Comparison of ENCODE assay signal across 18 mouse cellular contexts in the genomic region with DNA sequence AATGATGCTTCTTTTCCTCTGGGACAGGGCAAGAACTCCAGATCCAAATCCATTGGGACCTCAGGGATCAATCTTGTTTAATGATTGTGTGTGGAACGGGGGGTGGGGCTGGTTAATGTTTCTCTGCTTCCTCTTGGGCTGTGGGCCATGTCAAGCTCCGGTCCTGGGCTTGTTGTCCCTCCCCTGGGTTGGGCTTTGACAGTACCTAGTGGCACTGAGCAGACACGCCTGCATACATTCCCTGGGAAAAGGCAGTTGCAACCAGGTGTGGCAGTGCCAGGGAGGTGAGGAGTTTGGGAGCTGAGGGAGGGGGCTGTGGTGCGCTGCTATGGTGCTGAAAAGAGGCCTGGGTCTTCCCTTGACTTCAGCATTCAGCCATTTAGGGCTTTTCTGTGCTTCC. TPM values are rescaled to one million over a fixed set of nuclear protein-coding genes. Genes with fewer than 3 reads are reported as not detected.
A peak's percentile ranks its signal among the peaks of the same experiment; 100 is the strongest.
DNase-seq lines count a peak whose midpoint lies in the region; ATAC-seq and TF ChIP-seq lines count a peak whose summit lies in the region.
"Had no signal": no experiment of that assay in that cellular context is flagged by ENCODE, and none has a peak within 500 bp of the region (broad histone marks: within the 10 kb centered on the region; RNA-seq: fewer than 3 reads in every experiment).

No protein-coding gene starts in this region.

- no peaks in the 10 kb centered on the region for H3K9me3 ChIP-seq in kidney, embryonic 16.5 days (ENCODE audit: low read length)
- H3K9me3 ChIP-seq in liver, embryonic 12.5 days (replicated peaks): no peaks in the 10 kb centered on the region
- H3K9me3 ChIP-seq in stomach, postnatal 0 days (ENCODE audit: control insufficient read depth, low read length): no peaks in the 10 kb centered on the region
- H3K9me3 ChIP-seq in forebrain, embryonic 10.5 days: no peaks in the 10 kb centered on the region
- H3K9me3 ChIP-seq in forebrain, embryonic 16.5 days (ENCODE audit: control insufficient read depth, low read length): no peaks in the 10 kb centered on the region
- H3K9me3 ChIP-seq: embryonic facial prominence, embryonic 12.5 days; forebrain, embryonic 15.5 days; midbrain, embryonic 13.5 days; neural tube, embryonic 12.5 days had no signal

- no peak overlapping the region for H3K9ac ChIP-seq in kidney, embryonic 16.5 days (replicated peaks; ENCODE audit: low read length)
- no peak overlapping the region for H3K9ac ChIP-seq in liver, embryonic 12.5 days
- H3K9ac ChIP-seq in stomach, postnatal 0 days (ENCODE audit: low read length): no peak overlapping the region
- no peak overlapping the region for H3K9ac ChIP-seq in forebrain, embryonic 16.5 days (replicated peaks; ENCODE audit: low read depth, low read length)
- H3K9ac ChIP-seq: embryonic facial prominence, embryonic 12.5 days; forebrain, embryonic 15.5 days; midbrain, embryonic 13.5 days; neural tube, embryonic 12.5 days had no signal

- DNase-seq in lung, adult 18-20 months: peak; percentile 14 to 34
- DNase-seq in lung, postnatal 14 days: no peak
- peak; percentile 76 for DNase-seq in stomach, postnatal 0 days (ENCODE audit: low spot score)
- DNase-seq in layer of hippocampus, adult 9-11 months: no peak
- no peak for DNase-seq in forebrain, embryonic 10.5 days (ENCODE audit: extremely low spot score, low spot score)
- DNase-seq: adrenal gland, adult 2 months; cerebellum, postnatal 14 days; gastrocnemius, postnatal 14 days; retina, postnatal 1 day had no signal

- no peaks in the 10 kb centered on the region for H3K36me3 ChIP-seq in kidney, embryonic 16.5 days (ENCODE audit: insufficient read depth, low read length)
- no peaks in the 10 kb centered on the region for H3K36me3 ChIP-seq in liver, embryonic 12.5 days
- H3K36me3 ChIP-seq in stomach, postnatal 0 days (ENCODE audit: control insufficient read depth, insufficient read depth, low read length): no peaks in the 10 kb centered on the region
- H3K36me3 ChIP-seq in forebrain, embryonic 10.5 days (replicated peaks): no peaks in the 10 kb centered on the region
- H3K36me3 ChIP-seq in forebrain, embryonic 16.5 days (ENCODE audit: control insufficient read depth, insufficient read depth): no peaks in the 10 kb centered on the region
- H3K36me3 ChIP-seq: embryonic facial prominence, embryonic 12.5 days; forebrain, embryonic 15.5 days; midbrain, embryonic 13.5 days; neural tube, embryonic 12.5 days had no signal

- ATAC-seq in kidney, embryonic 16.5 days (ENCODE audit: low FRiP score, low TSS enrichment): peak; percentile 89
- peak; percentile 55 for ATAC-seq in liver, embryonic 12.5 days
- peak; percentile 88 for ATAC-seq in stomach, postnatal 0 days (ENCODE audit: low FRiP score, low TSS enrichment)
- ATAC-seq in forebrain, embryonic 16.5 days: no peak
- ATAC-seq: forebrain, embryonic 15.5 days; midbrain, embryonic 13.5 days had no signal

- TF ChIP-seq CTCF in stomach, postnatal 0 days (IDR thresholded peaks at IDR 0.05; ENCODE audit: low read depth): no peak

- 47% methylated on average over 4 of the region's 4 CpGs for WGBS in kidney, embryonic 16.5 days
- 61% methylated on average over 4 of the region's 4 CpGs for WGBS in liver, embryonic 12.5 days (ENCODE audit: insufficient replicate concordance)
- WGBS in stomach, postnatal 0 days: 48% methylated on average over 4 of the region's 4 CpGs
- WGBS in forebrain, embryonic 10.5 days: 78% methylated on average over 4 of the region's 4 CpGs
- WGBS in forebrain, embryonic 16.5 days: 77% methylated on average over 4 of the region's 4 CpGs

- peaks cover 5% of the 10 kb centered on the region; the same call in 1 of the 2 replicates for H3K4me1 ChIP-seq in kidney, embryonic 16.5 days (ENCODE audit: insufficient read depth, low read length)
- H3K4me1 ChIP-seq in liver, embryonic 12.5 days: no peaks in the 10 kb centered on the region
- no peaks in the 10 kb centered on the region for H3K4me1 ChIP-seq in stomach, postnatal 0 days (replicated peaks; ENCODE audit: control insufficient read depth, insufficient read depth)
- peaks cover 1% of the 10 kb centered on the region; the same call in 1 of the 2 replicates for H3K4me1 ChIP-seq in forebrain, embryonic 10.5 days
- H3K4me1 ChIP-seq in forebrain, embryonic 16.5 days (replicated peaks; ENCODE audit: control insufficient read depth, insufficient read depth, low read length): no peaks in the 10 kb centered on the region
- H3K4me1 ChIP-seq: embryonic facial prominence, embryonic 12.5 days; forebrain, embryonic 15.5 days; midbrain, embryonic 13.5 days; neural tube, embryonic 12.5 days had no signal

- TF ChIP-seq EP300 in stomach, postnatal 0 days (optimal IDR thresholded peaks at IDR 0.05): no peak

- peaks cover 21% of the 10 kb centered on the region; the same call in 1 of the 2 replicates for H3K27me3 ChIP-seq in kidney, embryonic 16.5 days (ENCODE audit: insufficient read depth, low read length)
- peaks cover 23% of the 10 kb centered on the region for H3K27me3 ChIP-seq in liver, embryonic 12.5 days (replicated peaks)
- no peaks in the 10 kb centered on the region for H3K27me3 ChIP-seq in stomach, postnatal 0 days (ENCODE audit: control insufficient read depth, insufficient read depth, low read length)
- peaks cover 94% of the 10 kb centered on the region for H3K27me3 ChIP-seq in forebrain, embryonic 10.5 days (ENCODE audit: poor library complexity, severe bottlenecking)
- 0 out of 2 replicates have a peak, but pooled peaks cover 2% of the 10 kb centered on the region for H3K27me3 ChIP-seq in forebrain, embryonic 16.5 days (replicated peaks; ENCODE audit: control insufficient read depth, insufficient read depth, low read length)
- H3K27me3 ChIP-seq: forebrain, embryonic 15.5 days; neural tube, embryonic 12.5 days had no signal

- peak overlapping the region; percentile 23 for H3K4me2 ChIP-seq in kidney, embryonic 16.5 days (replicated peaks; ENCODE audit: low read depth, low read length)
- H3K4me2 ChIP-seq in liver, embryonic 12.5 days: 0 out of 2 replicates have a peak overlapping the region, but pooled peaks have one; percentile 14
- 0 out of 2 replicates have a peak overlapping the region, but pooled peaks have one; percentile 17 for H3K4me2 ChIP-seq in stomach, postnatal 0 days (replicated peaks; ENCODE audit: low read depth)
- no peak overlapping the region for H3K4me2 ChIP-seq in forebrain, embryonic 16.5 days (ENCODE audit: low read length)
- H3K4me2 ChIP-seq: embryonic facial prominence, embryonic 12.5 days; forebrain, embryonic 15.5 days; heart, embryonic 11.5 days; midbrain, embryonic 13.5 days; neural tube, embryonic 12.5 days had no signal

- peak overlapping the region; percentile 41 for H3K27ac ChIP-seq in kidney, embryonic 16.5 days (ENCODE audit: low read length)
- no peak overlapping the region for H3K27ac ChIP-seq in liver, embryonic 12.5 days
- peak overlapping the region; percentile 45; the same call in 1 of the 2 replicates for H3K27ac ChIP-seq in stomach, postnatal 0 days (replicated peaks)
- no peak overlapping the region for H3K27ac ChIP-seq in forebrain, embryonic 10.5 days
- H3K27ac ChIP-seq in forebrain, embryonic 16.5 days (ENCODE audit: low read length): no peak overlapping the region
- H3K27ac ChIP-seq: embryonic facial prominence, embryonic 12.5 days; forebrain, embryonic 15.5 days; layer of hippocampus, adult 2 months; midbrain, embryonic 13.5 days; neural tube, embryonic 12.5 days had no signal

- peak overlapping the region; percentile 15 for H3K4me3 ChIP-seq in kidney, embryonic 16.5 days (ENCODE audit: low read length)
- H3K4me3 ChIP-seq in liver, embryonic 12.5 days: peak overlapping the region; percentile 29
- no peak overlapping the region for H3K4me3 ChIP-seq in stomach, postnatal 0 days (ENCODE audit: low read depth, low read length)
- no peak overlapping the region for H3K4me3 ChIP-seq in forebrain, embryonic 10.5 days
- no peak overlapping the region for H3K4me3 ChIP-seq in forebrain, embryonic 16.5 days (replicated peaks; ENCODE audit: low read length)
- H3K4me3 ChIP-seq: embryonic facial prominence, embryonic 12.5 days; forebrain, embryonic 15.5 days; layer of hippocampus, adult 2 months; midbrain, embryonic 13.5 days; neural tube, embryonic 12.5 days had no signal

RNA-seq across cellular contexts. Expression of a gene that starts 0.9 kb away (rescaled TPM):
- polyA plus RNA-seq in kidney, embryonic 16.5 days (2015; fragmentation: Nextera tagmentation; extraction: Ambion mirVana): 33.6 and 40.6 TPM in 2 replicates
- polyA plus RNA-seq in liver, embryonic 12.5 days (2016; fragmentation: Nextera tagmentation; extraction: Ambion mirVana): 39.3 and 40.7 TPM in 2 replicates
- polyA plus RNA-seq in stomach, postnatal 0 days (2015; fragmentation: Nextera tagmentation; extraction: Ambion mirVana): 49.0 and 52.2 TPM in 2 replicates
- not detected in 2 replicates for polyA plus RNA-seq in forebrain, embryonic 10.5 days (2016; fragmentation: Nextera tagmentation; extraction: Ambion mirVana)
- polyA plus RNA-seq in forebrain, embryonic 16.5 days (2015; fragmentation: Nextera tagmentation; extraction: Ambion mirVana): 0.81 and 0.84 TPM in 2 replicates
- polyA plus RNA-seq: embryonic facial prominence, embryonic 12.5 days had no signal

RNA-seq across cellular contexts. Expression of a gene that starts 43.6 kb away (rescaled TPM):
- polyA plus RNA-seq in kidney, embryonic 16.5 days (2015; fragmentation: Nextera tagmentation; extraction: Ambion mirVana): 30.9 and 31.6 TPM in 2 replicates
- polyA plus RNA-seq in liver, embryonic 12.5 days (2016; fragmentation: Nextera tagmentation; extraction: Ambion mirVana): 9.4 and 10.9 TPM in 2 replicates
- 12.2 and 13.2 TPM in 2 replicates for polyA plus RNA-seq in stomach, postnatal 0 days (2015; fragmentation: Nextera tagmentation; extraction: Ambion mirVana)
- 20.4 and 24.2 TPM in 2 replicates for polyA plus RNA-seq in forebrain, embryonic 10.5 days (2016; fragmentation: Nextera tagmentation; extraction: Ambion mirVana)
- 66.6 and 89.2 TPM in 2 replicates for polyA plus RNA-seq in forebrain, embryonic 16.5 days (2015; fragmentation: Nextera tagmentation; extraction: Ambion mirVana)

RNA-seq across cellular contexts. Expression of a gene that starts 52.0 kb away (rescaled TPM):
- polyA plus RNA-seq in kidney, embryonic 16.5 days (2015; fragmentation: Nextera tagmentation; extraction: Ambion mirVana): 457 and 479 TPM in 2 replicates
- 193 and 200 TPM in 2 replicates for polyA plus RNA-seq in liver, embryonic 12.5 days (2016; fragmentation: Nextera tagmentation; extraction: Ambion mirVana)
- polyA plus RNA-seq in stomach, postnatal 0 days (2015; fragmentation: Nextera tagmentation; extraction: Ambion mirVana): 107 and 119 TPM in 2 replicates
- polyA plus RNA-seq in forebrain, embryonic 10.5 days (2016; fragmentation: Nextera tagmentation; extraction: Ambion mirVana): 639 and 665 TPM in 2 replicates
- polyA plus RNA-seq in forebrain, embryonic 16.5 days (2015; fragmentation: Nextera tagmentation; extraction: Ambion mirVana): 456 and 481 TPM in 2 replicates

Comparison
In these comparisons a context has a peak if more than half of its experiments do, and no peak if none do; other contexts are left out.
1. DNase-seq: peak in lung, adult 18-20 months (2 of 2) and stomach, postnatal 0 days (single experiment); none in lung, postnatal 14 days (single experiment), layer of hippocampus, adult 9-11 months (single experiment) and forebrain, embryonic 10.5 days (single experiment).
2. H3K27ac ChIP-seq: peak in kidney, embryonic 16.5 days (single experiment) and stomach, postnatal 0 days (single experiment); none in liver, embryonic 12.5 days (single experiment), forebrain, embryonic 10.5 days (single experiment) and forebrain, embryonic 16.5 days (single experiment).
3. H3K4me3 ChIP-seq: peak in kidney, embryonic 16.5 days (single experiment) and liver, embryonic 12.5 days (single experiment); none in stomach, postnatal 0 days (single experiment), forebrain, embryonic 10.5 days (single experiment) and forebrain, embryonic 16.5 days (single experiment).
4. RNA of a gene that starts 0.9 kb away (polyA plus RNA-seq): 49.0 to 52.2 TPM in stomach, postnatal 0 days, 39.3 to 40.7 TPM in liver, embryonic 12.5 days and 33.6 to 40.6 TPM in kidney, embryonic 16.5 days; 0.81 to 0.84 TPM in forebrain, embryonic 16.5 days and not detected in forebrain, embryonic 10.5 days; every median in the first group is over 10 times any median in the second.